Mouse (Mus musculus) 3134 (cell line): ENCODE data around the gene Col25a1.

Experiments
- DNase-seq: peaks from one replicate; pipeline ENCODE4 v3.0.0-alpha.2; 2011; ENCODE audit warnings: low spot score; ENCODE audit not compliant: insufficient read length; ENCODE audit errors: extremely low read depth

Gene Col25a1

DNA sequence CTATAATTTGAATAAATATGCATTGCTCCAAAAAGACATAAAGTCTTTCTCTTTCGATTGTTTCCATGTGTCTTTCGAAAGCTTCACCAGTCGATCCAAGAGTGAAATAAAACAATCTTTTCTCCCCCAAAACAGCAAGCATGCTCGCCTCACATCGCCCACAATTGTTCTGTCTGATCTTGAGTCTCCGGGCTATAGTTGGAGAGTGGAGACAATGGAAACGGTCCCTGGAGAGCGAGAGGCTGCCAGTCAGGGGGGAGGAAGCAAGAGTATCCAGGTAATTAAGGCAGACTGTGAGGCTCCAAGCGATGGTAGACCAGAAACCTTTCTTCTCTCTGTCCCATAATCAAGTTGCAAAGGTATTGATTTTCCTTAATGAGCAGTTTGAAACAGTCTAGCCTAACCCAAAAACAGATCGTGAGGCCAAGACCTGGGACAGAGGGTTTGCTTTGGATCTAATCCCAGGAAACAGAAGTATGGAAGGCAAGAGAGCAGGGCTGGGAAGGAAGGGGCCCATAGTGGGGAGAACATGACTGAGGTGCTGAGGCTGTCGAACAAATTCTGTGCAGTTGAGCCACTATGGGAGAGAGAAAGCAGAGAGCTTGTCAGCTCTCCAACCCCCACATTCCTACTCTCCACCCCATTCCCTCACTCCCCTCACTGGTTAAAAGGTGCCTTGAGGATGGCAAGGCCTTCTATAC is 515.0 kb downstream of the Col25a1 start:
- DNase-seq: no peak
